Mouse (Mus musculus): Measurements from ENCODE around the gene Inf2.

- no peak for TF ChIP-seq POLR2A (IDR thresholded peaks at IDR 0.05; ENCODE audit: borderline replicate concordance, extremely low read depth, low read depth, low read length)
- TF ChIP-seq CTCF (IDR thresholded peaks at IDR 0.05; ENCODE audit: insufficient read depth, low read length) = no peak
These were observed 59.5 kb downstream of the Inf2 start for GRCm38 (mm10) chr12:112648081-112648480.

Data from lung, adult 2 months (tissue).